Mouse (Mus musculus): ENCODE measurements around the gene Esrra.

Esrra gene

DNA sequence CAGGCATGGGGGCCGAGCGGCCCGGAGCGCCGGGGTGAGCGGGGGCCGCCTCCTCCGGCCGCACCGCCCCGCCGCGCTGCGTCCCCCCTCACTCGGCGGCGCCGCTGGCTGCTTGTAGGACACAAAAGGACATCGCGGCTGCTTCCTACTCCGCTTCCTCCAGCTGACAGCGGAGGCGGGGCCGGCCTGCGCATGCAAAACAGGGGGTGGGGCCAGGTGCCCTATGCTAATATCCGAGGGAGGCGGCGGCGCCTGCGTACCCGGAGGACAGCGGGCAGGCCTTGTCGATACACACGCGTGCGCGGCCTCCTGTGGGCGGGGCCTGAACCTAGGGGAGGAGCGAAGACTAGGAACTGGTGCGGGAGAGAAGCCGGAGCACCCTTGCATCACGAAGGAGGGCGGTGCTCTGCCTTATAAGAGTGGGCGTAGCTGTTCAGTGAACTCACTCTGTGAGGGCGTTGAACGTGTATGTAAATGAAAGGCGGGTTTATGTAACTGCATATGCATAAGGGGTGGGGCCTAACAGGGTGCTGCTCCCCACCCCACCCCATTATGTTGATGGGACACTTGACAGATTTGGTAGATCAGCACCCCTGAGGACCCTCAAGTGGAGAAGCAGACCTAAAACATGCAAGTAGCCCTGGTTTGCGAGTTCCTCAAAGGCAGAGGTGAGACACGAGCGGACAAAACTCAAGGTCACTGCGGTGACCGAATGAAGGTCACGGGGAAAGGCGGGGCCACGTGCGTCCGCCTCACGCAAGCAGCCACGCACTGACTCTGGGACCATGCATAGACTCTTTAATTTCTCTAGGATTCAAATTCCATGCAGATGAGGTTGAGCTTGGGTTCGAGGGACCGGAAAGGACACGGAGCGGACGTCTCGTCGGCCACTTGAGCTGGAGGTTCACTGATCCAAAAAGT, at the start of gene Esrra:
Gene Esrra (minus strand): TSS at position 167 of the 921 bp plus-strand sequence.
- peak; percentile 100 for DNase-seq

DNA sequence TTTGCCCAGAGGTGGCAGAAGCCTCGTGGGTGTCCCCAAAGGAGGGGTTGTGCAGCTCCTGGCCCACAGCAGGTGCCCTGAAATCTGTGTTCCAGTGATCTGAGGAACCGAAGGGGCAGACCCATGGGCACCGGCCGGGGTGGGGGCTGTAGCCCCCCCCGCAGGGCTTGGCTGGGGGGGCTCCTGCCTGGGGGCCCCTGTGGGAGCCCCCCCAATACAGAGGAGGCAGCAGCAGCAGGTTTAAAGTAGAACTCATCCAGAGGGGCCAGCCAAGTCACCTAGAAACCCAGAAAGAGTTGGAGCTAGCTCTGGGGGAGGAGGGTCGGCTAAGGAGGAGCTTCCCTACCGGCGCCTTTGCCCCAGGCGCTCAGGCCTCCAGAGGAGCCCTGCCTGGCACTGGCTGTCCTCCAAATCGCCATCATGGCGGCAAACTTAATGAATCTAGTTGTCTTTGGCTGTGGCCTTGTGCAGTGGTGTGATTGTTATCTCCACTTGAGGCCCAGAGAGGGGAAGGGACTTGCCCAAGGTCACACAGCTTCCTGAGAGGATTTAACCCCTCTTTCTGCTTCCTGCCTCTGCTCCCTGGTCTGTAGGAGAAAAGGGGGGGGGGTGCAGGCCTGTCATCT, 49.0 kb upstream of the Esrra start:
- DNase-seq = no peak

DNA sequence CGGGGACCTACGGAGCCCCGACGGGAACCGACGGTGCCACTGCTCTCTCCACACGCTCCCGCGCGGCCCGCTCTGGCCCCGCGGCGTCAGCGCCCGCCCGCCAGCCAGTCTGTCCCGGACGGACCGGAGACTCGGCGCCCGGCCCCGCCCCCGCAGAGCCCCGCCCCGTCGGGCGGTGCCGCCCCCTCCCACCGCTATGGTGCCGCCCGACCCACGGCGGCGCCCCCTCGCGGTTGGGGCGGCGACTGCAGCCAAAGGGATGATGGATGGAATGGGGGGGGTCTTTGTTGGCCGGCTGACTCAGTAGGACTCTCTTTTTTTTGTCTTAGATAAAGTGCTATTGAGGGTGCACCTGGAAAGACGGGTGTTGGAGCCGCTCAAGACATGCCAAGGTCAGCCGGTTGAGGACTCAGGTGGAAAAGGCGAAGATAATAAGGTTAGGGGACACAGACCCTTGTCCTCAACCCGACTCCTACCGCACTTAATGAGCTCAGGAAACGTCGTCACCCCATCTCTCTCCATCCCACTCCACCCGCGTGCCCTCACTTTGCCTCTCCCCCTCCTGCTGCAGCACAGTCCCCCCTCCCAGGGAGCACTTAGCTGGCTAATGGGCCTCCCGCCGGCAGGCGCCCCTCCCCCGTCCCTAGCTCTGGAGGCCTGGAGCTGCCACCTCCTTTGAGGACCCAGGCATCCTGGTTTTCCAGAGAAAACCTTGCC, 48.2 kb upstream of the Esrra start:
- DNase-seq = peak; percentile 35 to 57

DNA sequence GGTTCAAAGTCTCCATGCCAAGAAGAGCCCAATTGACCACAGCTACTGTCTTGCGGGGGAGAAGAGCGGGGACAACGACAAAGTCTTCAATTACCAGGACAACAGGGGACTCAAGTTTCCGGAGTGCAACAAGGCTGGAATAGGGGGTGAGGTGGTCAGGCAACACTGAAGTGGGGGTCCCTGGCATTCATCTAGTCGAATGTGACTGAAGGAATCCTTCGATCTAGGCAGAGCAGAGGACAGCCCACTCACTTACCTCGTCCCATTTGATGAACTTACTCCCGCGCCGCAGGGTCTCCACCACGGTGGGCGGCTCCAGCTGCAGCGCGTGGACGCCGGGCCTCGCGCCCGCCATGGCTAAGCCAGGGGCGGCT, 47.7 kb upstream of the Esrra start:
- DNase-seq = no peak

DNA sequence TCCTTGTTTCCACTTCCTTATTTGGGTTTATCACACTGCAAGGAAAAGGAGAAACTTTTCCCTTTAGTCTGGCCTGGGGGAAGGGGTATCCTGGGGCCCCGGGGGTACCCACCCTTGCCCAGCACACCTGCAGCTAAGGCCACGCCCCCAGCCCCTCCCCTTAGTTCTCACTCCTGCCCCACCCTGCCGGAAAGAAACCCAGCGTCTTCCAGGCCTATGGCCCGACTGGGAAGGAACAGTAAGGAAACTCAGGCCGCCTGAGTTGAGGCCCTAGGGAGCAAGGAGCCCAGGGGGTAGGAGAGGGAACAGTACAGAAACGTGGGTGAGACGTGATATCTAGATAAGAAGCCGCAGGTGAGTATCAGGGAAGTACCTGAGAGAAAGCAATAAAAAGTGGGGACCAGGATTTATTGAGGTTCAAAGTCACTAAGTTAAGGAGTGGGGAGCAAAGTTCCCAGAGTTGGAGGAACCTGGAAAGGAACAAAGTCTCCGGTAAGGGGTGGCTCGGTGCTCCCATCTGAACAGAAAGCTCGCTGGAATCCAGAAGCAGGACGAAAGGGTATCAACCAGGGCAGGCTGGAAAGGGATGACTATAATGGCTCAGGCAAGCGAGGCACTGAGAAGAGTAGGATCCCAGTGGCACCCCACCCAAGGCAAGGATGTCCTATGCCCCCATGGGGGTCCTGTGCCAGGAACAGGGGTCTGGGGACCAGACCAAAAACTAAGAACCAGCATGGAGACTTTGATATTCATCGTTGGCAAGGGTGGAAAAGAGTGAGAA, 47.1 kb upstream of the Esrra start:
- DNase-seq = no peak

DNA sequence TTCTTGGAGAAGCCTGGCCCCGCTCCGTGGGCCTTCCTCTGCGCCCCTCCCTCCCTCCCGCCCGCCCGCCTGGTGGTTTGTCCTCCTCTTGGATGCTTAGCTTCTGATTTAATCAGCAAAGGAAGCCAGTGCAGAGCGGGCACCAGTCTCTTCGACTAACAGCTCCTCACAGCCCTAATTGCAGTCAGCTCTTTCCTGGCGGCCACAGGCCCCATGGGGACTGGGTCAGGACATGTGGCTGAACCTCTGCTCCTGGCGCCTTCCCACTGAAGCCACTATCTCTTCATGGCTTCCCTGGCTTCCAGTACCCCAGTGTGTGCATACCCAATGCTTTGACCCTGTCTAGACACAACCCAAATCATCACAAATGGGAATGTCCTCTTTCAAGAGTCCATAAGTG, 34.8 kb upstream of the Esrra start:
- DNase-seq = no peak

DNA sequence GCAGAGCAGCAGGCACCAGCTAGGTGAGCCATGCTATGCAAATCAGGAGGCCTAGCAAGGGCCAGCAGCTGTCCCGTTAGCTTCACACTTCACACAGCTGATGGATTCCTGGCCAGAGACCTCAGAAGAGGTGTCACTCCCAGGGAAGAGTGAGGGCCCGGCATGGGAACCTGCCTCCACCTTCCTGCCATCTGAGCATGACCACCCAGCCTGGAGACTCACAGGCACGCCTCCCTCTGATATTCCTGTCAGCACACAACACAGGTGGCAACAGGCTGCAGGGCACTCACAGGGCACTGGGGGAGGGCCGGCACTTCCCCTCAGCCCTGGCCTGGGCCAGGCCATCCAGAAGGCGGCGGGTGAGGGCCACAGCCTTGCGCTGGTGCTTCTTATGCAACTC, 33.8 kb upstream of the Esrra start:
- DNase-seq = no peak

DNA sequence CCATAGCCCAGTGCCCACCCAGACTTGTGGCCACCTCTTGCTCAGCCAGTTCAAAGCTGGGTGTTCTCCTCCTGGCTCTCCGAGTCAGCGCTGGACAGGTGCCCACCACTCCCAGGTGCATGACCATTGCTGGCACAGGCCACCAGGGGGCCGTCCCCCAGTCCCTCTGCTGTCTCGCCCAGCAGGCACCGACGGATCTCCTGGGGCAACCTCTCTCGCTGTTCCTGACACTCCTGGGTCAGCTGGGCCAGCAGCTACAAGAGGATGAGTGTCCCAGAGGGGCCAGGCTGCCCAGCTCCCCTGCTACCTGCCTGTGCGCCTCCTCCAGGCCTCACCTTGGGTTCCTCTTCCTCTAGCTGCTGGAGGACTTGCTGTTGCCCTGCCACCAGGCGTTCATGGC, 32.4 kb upstream of the Esrra start:
- peak in 1 of 2 experiments; percentile 66 for DNase-seq

DNA sequence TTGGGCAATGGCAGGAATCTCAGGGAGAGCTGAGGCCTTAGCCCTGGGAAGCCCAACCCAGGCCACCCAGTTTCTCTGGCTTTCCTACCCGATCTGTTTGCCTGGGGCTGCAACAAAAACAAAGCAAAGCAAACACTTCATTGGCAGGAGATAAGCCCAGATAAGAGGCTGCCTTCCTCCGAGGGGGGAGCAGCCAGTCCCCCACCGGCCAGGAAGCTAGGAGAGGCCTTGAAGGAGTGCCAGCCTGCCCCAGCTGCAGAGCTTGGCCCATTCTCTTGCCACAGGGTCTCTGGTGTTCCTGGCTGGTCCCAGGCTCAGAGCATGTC, 31.1 kb upstream of the Esrra start:
- no peak for DNase-seq

DNA sequence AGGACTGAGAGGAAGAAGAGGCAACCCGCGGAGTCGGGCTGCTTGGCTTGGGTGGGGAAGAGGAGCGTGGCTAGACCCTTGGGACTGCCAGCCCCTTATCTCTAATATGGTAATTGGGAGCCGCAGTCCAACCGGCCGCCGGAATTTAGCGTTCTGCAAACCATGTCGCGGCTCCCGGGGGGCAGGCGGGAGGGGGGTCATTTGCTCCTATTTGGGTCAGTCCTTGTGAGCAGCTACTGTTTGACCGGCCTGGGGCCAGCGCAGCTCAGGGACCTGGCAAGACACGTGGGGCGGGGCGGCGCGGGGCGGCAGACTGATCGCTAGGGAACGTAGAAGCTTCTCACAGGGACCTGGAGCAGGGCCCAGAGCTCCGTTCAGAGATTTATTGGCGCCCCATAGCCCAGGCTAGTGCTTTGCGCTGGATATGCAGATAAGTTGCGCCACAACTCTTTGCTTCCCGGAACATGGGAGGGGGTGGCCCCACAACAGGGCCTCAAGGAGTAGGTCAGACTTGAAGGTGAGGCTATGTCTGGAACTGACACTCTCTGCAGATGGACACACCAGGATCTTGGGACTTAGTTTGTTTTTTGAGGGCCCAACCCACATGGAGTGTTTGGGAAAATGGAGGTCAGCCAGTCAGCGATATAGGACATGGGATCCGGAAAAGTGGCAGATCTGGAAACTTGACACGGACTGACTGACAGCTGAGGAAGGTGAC, 30.5 kb upstream of the Esrra start:
- peak; percentile 77 to 79 for DNase-seq

DNA sequence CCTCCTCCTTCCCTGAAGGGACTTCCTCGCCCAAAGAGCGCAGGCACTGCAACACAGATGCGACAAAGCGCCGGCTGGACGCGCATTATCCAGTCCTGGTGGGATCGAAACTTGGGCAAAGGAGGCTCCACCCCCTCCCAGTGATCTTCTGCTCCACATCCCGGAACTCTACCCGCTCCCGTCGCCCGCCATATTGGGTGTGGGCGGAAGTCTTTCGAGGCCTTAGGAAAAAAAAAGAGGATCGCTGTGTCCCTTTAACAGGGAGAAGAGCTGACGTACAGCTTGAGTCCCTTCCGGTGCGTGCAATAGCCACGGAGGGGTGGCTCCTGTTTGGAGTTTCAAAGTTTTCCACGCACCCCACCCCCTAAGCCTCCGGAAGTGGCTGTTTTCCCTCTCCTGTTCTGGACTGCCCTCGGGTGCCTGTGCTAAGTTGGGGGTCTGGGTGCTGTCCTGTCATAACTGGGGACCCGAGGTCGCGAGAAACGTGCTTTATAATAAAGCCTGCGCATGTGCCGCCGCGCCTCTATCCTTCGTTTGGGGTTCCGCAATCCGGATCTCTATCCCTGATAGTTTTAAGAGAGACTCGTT, 29.9 kb upstream of the Esrra start:
- peak; percentile 91 to 93 for DNase-seq

DNA sequence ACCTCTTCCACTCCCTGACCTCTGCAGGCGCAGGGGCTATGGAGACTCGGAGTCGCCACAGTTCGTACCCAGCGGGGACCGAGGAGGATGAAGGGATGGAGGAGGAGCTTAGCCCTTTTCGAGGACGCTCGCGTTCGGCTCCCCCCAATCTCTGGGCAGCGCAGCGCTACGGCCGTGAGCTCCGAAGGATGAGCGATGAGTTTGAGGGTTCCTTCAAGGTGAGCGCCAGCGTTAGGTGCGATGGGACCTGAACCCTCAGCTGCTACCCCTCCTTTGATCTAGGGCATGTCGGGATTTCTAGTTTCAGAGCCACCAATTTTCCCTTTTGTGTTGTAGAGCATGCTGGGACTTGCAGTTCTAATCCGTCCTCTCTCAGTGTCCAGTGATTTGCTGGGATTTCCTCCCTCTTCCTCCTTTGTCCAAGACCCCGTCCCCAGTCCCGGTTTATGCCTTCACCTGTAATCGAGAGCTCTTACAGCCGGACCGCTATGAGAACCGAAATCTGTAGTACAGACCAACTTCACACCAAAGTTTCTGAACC, 29.1 kb upstream of the Esrra start:
- peak; percentile 59 to 72 for DNase-seq

DNA sequence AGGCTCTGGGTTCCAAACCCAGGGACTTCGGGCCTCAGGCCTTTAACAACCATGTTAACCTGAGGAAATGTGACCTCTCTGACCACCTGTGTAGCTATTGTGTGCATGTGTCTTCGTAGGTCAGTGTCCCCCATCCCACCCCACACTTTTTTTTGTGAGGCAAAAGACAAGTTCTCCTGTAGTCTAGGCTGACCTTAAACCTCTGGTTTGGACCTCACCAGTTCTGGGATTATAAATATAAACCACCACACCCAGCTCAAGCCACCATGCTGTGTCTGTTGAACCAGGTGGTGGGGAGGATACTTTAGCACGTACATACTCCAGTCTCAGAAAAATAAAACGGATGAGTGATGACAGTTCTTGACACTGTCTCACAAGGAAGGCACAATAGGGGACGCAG, 28.3 kb upstream of the Esrra start:
- DNase-seq = no peak

DNA sequence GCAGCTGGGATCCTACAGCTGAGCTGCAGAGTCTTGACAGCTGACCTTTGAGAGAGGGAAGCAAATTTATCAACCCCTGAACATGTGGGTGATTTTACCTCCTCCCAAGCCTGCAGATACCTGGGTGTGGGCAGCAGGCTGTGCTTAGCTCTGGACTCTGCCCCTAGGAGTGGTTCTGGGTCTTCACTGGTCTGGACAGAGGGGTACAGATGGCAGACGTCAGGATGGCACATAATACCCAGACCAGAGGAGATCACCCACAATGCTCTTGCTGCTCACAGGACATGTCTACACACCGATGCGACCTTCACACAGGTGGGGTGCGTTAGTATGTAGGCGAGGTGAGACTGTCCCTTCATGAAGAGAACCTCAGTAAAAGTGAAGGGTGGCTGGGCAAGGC, 27.9 kb upstream of the Esrra start:
- DNase-seq = no peak

DNA sequence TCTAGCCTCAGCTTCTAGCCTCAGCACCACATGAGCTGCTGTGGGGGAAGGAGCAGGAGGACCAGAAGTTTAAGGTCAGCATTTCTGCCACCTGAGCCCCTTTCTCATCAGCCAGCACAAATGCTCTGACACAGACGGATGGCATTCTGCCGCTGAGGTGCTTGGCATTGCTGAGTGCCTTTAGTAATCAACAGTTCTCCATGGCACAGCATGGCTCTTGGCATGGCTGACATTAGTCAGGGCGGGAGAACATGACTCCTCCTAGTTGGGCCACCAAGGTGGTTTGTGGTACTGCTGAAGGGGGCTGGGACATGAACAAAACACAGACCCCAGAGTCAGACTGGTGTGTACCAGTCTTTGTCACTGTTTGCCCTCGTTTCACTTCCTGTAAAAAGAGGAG, 26.6 kb upstream of the Esrra start:
- DNase-seq = peak; percentile 90 to 93

DNA sequence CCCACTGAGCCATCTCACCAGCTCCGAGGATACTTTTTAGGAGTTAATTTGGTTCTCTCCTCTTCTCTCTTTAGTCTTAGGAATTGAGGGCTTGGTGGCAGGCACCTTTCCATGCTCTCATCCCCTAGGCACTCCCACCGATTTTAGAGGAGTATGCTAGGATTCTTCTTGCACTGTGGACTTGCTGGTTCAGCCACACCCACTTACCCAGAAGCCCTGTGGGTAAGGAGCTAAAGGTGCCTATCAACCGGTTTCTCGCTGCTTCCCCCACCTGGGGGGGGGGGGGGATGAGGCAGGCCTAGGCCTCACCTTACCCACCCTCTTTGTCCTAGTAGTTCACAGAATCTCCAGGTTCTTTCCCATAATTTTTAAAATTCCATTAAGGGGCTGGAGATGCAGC, 26.1 kb upstream of the Esrra start:
- DNase-seq = no peak

DNA sequence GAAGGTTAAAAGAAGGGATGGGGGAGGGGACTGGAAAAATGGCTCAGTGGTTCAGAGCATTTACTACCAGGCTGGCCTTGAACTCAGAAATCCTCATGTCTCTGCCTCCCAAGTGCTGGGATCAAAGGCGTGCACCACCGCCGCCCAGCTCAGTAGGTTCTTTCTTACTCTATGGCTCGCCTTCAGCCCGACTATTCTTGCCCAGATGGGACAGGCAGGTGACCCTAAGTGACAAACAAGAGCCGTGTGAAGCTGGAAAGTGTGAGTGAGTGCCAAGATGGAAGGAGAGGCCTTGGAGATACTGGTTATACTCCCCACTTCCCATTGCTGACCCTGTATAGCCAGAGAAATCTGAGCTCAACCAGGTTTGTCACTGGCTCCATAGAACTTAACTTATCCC, 22.1 kb upstream of the Esrra start:
- no peak for DNase-seq

DNA sequence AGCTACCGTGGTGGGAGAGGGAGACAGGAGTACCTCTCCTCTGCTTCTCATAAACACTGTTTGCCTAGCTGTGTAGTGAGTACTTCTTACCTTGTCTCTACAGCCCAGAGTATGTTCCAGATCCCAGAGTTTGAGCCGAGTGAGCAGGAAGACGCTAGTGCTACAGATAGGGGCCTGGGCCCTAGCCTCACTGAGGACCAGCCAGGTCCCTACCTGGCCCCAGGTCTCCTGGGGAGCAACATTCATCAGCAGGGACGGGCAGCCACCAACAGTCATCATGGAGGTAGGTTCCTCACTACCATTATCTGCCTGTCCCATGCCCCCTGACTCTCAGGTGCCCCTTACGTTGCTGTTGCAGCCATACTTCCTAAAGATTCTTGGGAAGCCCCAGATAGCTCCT, 21.2 kb upstream of the Esrra start:
- peak in 1 of 2 experiments; percentile 32 for DNase-seq

DNA sequence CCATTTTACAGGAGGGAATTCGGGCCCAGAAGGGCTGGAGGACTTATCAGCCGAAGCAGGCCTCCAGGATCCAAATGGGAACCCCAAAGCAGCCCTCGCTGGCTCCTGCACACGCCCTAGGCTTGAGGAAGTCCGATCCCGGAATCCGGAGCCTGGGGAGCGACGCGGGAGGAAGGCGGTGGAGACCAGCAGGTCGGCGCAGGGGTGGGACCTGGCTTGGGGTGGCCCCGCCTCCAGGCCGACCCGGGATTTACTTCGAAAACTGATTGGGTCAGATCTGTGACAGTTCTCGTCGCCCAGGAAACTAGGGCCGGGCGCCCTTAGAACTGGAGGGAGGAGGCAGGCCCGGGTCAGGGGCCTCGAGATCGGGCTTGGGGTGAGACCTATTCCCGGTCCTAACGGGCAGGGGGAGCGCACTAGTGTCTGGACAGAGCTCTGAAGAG, 20.7 kb upstream of the Esrra start, which contains the start of gene Gpr137:
Gene Gpr137 (minus strand): TSS at position 232 of the 443 bp plus-strand sequence.
- DNase-seq = peak; percentile 89 to 92

DNA sequence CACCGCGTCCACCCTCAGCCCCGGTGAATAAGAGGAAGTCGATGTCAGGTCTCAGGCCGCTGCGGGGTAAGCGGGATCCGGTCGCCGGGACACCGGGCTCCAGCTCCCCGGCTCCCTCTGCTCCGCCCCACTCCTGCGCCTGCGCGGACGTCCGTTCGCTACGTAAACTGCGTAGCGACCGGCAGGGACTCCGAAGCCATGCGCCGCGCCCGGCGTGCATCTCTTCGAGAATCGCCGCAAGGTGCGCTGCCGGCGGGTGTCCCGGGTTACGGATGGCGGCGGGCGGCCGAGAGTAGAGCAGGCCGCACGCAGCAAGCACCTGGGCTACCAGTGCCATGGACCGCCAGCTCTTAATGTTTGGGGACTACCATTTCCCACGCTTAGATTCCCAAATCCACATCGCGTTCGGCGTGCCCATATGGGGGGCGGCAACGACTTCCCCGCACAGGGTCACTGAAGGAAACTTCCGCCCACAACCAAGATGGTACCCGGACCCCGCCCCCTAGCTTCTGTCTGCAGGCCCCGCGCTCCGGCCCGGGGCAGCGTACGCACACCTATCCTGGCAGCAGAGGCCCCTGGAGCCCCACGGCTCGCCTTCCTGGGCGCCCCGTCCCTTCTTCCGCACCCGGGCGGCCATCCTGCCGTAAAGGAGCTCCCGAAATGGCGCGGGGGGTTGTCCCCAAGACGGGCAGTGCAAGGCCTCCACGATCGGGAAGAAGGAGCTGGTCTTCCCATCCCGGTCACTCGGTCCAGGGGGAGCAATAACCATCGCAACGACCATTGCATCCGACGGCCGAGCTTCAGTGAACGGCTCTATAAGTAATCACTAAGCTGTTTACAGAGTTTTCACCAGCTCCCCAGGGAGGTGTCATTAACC, 20.0 kb upstream of the Esrra start, which contains the start of gene Bad:
Gene Bad (plus strand): TSS at position 490 of the 877 bp plus-strand sequence.
- DNase-seq = peak; percentile 97 to 98

Data from cerebellum, postnatal 14 days (tissue).